Mouse (Mus musculus) layer of hippocampus, adult 2 months (tissue): Measurements from ENCODE around the gene Hbq1b. TPM values are rescaled to one million over a fixed set of nuclear protein-coding genes. Genes with fewer than 3 reads are reported as not detected.
"Not testable (repeated sequence)": the region's sequence is repeated elsewhere in the genome, so short reads cannot be mapped to it uniquely, and the experiment has no call there.

Experiments used
- DNase-seq, 2 experiments: peaks; one replicate each; pipeline ENCODE4 v3.0.0; 2022; ENCODE audit warnings: low spot score in 2 of 2
- H3K27ac ChIP-seq: fragments of 200-600 bp; 2 replicates; pipeline ENCODE4 v1.8.1; 2022
- H3K4me3 ChIP-seq: fragments of 200-600 bp; 2 replicates; pipeline ENCODE4 v1.8.1; 2022; ENCODE audit warnings: mild to moderate bottlenecking
- CTCF ChIP-seq: fragments of 200-600 bp; conservative IDR thresholded peaks from 2 replicates; pipeline ENCODE4 v1.8.1; 2022; ENCODE audit warnings: antibody characterized with exemption, mild to moderate bottlenecking, moderate library complexity
- total RNA-seq, 2 experiments: library from RNA; stranded (reverse); gene quantifications; 2 replicates each; pipeline ENCODE4 v1.2.3; 2021

Gene Hbq1b
- total RNA-seq, 2 experiments from 2014 or later = 1.0 to 1.7 TPM

DNA sequence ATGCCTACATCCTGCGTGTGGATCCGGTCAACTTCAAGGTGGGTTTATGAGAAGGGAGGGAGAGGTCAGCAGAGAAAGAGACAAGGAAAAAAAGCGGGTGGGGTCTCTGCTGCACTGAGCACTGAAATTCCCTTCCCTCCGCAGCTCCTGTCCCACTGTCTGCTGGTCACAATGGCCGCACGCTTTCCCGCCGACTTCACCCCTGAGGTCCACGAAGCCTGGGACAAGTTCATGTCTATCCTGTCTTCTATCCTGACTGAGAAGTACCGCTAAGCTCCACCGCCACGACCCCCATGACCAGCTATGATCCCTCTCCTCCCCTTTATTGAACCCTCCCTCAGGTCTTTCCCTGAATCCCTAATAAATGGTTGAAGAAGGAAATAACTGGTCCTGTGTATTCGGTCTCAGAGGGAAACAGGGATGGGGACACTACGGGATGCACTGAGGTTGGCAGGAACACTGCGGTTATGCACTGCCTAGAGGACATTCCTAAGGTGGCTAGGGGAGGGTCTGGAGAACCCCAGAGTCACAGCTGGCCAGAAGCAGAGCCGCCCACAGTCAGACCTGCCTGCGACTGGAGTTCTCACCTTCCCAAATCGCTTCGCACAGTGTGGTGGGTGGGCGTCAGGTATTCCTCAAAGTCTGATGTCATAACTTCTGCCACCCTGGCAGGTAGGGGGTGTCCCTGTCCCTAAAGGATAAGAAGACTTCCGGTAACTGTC, 8.9 kb upstream of the Hbq1b start:
- no peak overlapping the region for H3K27ac ChIP-seq
- DNase-seq = no peak
- H3K4me3 ChIP-seq = no peak overlapping the region
- TF ChIP-seq CTCF = no peak

DNA sequence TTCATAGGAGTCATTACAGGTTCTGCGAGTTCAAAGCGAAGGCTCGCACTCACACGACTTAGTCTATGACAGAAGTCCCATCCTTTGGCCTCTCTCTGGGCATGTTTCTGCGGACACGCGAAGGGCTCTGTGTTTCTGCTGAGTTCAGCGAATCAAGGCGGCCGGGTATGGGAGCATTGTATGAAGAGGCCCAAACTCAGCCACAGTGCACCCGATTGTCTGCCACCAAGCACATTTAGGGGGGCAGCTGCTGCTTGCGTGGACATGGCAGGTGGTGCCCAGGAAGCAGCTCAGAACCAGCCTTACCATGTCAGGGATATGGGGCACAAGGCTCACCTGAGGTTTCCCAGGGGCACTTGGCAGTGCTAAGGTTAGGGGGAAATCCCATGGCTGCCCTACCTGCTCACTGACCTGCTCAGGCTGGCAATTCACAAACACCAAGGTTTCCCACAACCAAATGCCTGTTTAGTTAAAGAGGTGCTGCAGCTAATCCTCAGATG, 8.3 kb upstream of the Hbq1b start:
- TF ChIP-seq CTCF = no peak
- DNase-seq = no peak
- no peak overlapping the region for H3K4me3 ChIP-seq
- H3K27ac ChIP-seq = no peak overlapping the region

DNA sequence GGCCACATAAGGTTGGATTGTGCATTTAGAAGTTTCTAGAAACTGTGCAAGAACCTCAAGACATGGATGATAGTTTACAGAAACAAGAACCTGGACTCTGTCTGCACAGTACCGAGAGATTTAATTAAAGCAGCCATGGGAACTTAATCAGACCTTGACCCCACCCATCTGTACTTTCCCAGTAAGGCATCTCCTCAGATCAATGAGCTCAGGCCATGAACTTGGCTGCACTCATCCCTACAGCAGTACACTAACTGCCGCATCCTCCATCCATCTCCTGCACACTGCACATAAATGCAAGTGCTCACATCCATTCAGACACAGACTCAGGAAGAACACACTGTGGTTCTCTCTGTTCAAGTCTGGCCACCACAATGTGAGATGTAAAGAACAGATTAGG, 6.1 kb upstream of the Hbq1b start:
- Histone ChIP-seq H3K27ac (no peak overlapping the region), H3K4me3 (no peak overlapping the region)
- no peak for DNase-seq
- TF ChIP-seq CTCF = no peak

DNA sequence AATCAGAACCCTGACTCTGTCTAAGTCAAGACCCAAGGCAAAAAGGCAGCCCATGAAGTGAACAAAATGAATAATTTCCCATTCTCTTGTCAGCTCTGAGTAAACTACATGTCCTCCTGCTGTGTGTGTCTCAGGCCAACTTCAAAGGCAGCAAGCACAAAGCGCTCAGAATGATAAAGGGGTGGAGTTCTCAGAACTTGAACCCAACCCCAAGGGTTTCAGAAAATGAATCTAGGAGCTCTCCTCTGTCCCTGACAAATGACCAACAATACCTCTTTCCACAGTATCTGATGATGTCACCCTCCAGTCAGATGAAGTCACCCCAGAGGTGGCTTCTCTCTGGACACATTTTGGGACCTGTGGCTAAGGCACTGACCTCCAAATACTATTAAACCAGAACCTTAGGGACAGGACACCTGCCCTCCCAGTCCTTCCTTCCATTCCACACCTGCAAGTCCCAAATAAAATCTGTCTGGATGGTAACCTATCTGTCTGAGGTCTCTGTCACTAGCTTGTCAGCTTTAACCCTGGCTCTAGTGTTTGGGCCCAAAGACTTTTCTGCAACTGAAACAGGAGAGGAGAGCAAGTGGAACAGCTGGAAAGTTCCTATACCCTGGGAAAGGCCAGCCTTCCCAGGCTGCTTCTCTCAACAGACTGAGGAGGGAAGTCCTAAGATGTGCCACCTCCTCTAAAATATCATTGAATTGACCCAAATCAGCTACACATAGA, 5.2 kb upstream of the Hbq1b start:
- no peak for TF ChIP-seq CTCF
- H3K4me3 ChIP-seq = no peak overlapping the region
- no peak for DNase-seq
- H3K27ac ChIP-seq = no peak overlapping the region

DNA sequence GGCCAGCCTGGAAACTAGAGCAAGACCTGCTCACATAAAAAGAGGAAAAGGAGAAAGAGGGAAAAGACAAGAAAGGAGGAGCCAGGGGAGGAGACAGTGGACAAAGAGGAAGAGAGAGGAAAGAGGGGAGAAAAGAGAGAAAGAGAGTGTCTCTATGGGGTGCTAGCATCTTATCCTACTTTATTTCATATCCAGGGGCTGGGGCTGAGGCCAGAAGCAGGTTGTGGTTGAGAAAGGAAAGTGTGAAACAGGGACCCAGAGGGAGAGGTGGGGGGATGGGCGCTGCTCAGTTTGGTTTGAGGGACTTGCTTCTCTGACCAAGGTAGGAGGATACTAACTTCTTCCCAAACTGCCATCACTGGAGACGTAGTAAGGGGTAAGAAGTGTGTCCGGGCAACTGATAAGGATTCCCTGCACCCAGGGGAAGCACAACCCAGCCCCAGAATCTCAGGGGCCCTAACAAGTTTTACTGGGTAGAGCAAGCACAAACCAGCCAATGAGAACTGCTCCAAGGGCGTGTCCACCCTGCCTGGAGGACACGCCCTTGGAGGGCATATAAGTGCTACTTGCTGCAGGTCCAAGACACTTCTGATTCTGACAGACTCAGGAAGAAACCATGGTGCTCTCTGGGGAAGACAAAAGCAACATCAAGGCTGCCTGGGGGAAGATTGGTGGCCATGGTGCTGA, 3.5 kb upstream of the Hbq1b start, which contains the start of gene Hba-a1:
Gene Hba-a1, plus strand, starts transcription at position 421 of the 687 bp plus-strand sequence.
- DNase-seq, H3K4me3 ChIP-seq, H3K27ac ChIP-seq: not testable (repeated sequence)

DNA sequence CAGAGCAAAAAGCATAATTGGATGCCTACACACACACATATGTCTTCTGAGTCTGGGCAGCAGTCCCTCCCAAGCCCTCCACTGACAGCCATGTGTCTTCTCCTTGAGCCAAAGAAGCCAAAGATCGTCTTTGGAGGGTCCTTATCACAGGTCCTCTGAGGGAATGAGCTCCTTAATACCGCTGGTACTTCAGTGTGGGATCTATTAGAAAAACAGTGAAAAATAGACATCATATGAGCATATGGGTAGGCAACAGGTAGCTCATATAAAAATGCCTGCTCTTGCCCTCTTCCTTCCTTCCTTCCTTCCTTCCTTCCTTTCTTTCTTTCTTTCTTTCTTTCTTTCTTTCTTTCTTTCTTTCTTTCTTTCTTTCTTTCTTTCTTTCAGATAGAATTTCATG, 2.2 kb upstream of the Hbq1b start:
- not testable (repeated sequence) for H3K27ac ChIP-seq, DNase-seq, H3K4me3 ChIP-seq

DNA sequence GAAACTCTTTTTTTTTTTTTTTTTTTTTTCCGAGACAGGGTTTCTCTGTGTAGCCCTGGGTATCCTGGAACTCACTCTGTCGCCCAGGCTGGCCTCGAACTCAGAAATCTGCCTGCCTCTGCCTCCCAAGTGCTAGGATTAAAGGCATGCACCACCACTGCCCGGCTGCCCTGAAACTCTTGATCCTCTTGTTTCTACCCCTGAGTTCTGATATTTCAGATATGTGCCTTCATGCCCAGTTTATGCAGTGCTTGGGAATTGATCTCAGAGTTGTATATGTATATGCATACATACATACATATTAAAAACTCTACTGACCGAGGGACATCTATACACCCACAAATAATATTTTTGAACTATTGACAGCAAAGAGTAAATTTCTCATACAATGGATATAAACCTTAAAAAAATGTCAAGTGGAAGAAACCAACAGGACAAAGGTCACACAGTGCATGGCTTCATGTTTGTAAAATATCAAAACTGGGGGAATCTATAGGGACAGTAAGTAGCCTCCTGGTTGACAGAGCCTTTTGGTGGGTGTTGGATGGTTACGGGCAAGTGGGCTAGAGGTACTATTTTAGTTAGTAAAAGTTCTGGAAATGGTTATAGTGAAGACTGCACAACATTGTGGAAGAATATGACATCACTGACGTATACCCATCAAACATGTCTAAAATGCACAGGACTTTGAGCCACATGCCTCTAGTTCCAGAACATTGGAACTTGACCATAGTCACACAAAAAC, 1.6 kb upstream of the Hbq1b start:
- Histone ChIP-seq H3K27ac (no peak overlapping the region), H3K4me3 (no peak overlapping the region)
- DNase-seq = no peak
- TF ChIP-seq CTCF = no peak

DNA sequence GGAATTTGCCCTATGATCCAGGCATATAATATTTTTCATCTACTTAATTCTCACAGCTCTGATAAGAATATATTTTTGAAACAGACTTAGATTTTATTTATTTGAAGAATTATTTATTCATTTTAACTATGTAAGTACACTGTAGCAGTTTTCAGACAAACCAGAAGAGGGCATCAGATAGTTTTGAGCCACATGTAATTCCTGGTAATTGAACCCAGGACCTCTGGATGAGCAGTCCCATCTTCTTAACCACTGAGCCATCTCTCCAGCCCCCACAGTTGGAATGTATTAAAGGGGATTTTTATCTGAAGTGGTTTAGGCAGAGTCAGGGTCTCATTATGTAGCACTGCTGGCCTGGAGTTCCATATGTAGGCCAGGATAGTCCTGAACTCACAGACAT, 878 bp upstream of the Hbq1b start:
- TF ChIP-seq CTCF = peak; percentile 57
- not testable (repeated sequence) for H3K4me3 ChIP-seq, H3K27ac ChIP-seq, DNase-seq

DNA sequence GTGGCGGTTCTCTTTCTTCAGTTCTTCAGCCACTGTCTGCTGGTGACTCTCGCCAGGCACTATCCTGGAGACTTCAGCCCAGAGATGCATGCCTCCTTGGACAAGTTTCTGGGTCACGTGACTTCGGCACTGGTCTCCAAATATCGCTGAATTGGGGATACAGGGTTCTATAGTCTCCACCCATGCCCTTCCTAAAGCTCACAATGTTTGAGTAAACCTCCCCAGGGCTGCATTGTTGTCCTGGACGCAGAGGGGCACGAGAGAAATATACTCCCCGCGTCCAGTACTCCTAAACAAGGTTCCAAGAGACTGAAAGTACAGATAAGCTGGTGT, 694 bp downstream of the Hbq1b start:
- DNase-seq = no peak
- TF ChIP-seq CTCF = no peak
- Histone ChIP-seq H3K27ac (no peak overlapping the region), H3K4me3 (no peak overlapping the region; the same call in 1 of the 2 replicates)

DNA sequence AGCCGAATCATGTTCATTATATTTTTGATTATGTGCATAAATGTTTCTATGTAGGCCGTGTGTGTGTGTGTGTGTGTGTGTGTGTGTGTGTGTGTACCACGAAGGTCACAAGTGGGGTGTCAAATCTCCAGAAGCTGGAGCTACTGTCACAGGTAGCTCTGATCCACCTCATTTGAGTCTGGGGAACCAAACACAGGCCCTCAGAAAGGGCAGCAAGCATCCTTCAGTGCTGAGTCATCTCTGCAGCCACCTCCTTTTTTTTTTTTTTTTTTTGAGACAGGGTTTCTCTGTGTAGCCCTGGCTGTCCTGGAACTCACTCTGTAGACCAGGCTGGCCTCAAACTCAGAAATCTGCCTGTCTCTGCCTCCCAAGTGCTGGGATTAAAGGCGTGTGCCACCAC, 6.1 kb downstream of the Hbq1b start:
- not testable (repeated sequence) for H3K4me3 ChIP-seq, DNase-seq

DNA sequence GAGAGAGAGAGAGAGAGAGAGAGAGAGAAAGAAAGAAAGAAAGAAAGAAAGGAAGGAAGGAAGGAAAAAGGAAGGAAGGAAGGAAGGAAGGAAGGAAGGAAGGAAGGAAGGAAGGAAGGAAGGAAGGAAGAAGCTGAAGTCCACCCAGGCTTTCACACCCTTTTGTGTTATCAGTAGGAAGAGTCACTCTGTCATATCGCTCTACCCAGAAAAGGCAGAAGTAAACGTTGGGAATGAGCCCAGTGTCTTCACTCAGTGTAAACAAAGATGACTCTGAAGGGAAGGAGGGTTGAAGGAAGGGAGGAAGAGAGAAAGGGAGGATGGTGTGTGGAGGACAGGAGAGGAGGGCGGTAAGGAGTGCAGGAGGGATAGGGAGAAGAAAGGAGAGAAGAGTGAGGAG, 6.7 kb downstream of the Hbq1b start:
- H3K4me3 ChIP-seq, DNase-seq, H3K27ac ChIP-seq: not testable (repeated sequence)

More for the DNA sequence above, 6.1 kb downstream of the Hbq1b start:
- not testable (repeated sequence) for H3K27ac ChIP-seq

DNA sequence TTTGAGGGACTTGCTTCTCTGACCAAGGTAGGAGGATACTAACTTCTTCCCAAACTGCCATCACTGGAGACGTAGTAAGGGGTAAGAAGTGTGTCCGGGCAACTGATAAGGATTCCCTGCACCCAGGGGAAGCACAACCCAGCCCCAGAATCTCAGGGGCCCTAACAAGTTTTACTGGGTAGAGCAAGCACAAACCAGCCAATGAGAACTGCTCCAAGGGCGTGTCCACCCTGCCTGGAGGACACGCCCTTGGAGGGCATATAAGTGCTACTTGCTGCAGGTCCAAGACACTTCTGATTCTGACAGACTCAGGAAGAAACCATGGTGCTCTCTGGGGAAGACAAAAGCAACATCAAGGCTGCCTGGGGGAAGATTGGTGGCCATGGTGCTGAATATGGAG, 9.4 kb downstream of the Hbq1b start, which contains the start of gene Hba-a2:
Gene Hba-a2, plus strand, starts transcription at position 287 of the 400 bp plus-strand sequence.
- not testable (repeated sequence) for H3K27ac ChIP-seq, DNase-seq, H3K4me3 ChIP-seq

DNA sequence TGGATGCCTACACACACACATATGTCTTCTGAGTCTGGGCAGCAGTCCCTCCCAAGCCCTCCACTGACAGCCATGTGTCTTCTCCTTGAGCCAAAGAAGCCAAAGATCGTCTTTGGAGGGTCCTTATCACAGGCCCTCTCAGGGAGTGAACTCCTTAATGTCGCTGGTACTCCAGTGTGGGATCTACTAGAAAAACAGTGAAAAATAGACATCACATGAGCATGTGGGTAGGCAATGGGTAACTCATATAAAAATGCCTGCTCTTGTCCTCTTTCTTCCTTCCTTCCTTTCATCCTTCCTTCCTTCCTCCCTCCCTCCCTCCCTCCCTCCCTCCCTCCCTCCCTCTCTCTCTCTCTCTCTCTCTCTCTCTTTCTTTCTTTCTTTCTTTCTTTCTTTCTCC, 10.7 kb downstream of the Hbq1b start:
- not testable (repeated sequence) for H3K4me3 ChIP-seq, DNase-seq, H3K27ac ChIP-seq
